Comparison of ENCODE assay signal across 16 mouse cellular contexts in genomic region chr1:131638541-131639421, GRCm38 (mm10). TPM values are rescaled to one million over a fixed set of nuclear protein-coding genes. Genes with fewer than 3 reads are reported as not detected.
DNase-seq lines count a peak whose midpoint lies in the region; ATAC-seq and TF ChIP-seq lines count a peak whose summit lies in the region.
"Had no signal": no experiment of that assay in that cellular context is flagged by ENCODE, and none has a peak within 500 bp of the region (broad histone marks: within the 10 kb centered on the region; RNA-seq: fewer than 3 reads in every experiment).

No protein-coding gene starts in this region.

- H3K9me3 ChIP-seq in heart, embryonic 16.5 days (replicated peaks; ENCODE audit: control insufficient read depth, low read length): no peaks in the 10 kb centered on the region
- peaks cover 3% of the 10 kb centered on the region for H3K9me3 ChIP-seq in erythroblast, embryonic 14.5 days (ENCODE audit: control insufficient read depth, low read length)
- H3K9me3 ChIP-seq in liver, postnatal 0 days (ENCODE audit: low read length): no peaks in the 10 kb centered on the region
- H3K9me3 ChIP-seq: forebrain, embryonic 12.5 days; lung, embryonic 15.5 days had no signal

- H3K4me2 ChIP-seq in heart, embryonic 16.5 days (ENCODE audit: low read depth, low read length): no peak overlapping the region
- H3K4me2 ChIP-seq in liver, postnatal 0 days (ENCODE audit: low read depth, low read length): peak overlapping the region; percentile 66
- H3K4me2 ChIP-seq: forebrain, embryonic 12.5 days; lung, embryonic 15.5 days had no signal

- no peak for DNase-seq in heart, adult 8-10 months (ENCODE audit: low spot score)
- peak; percentile 64 for DNase-seq in CD4-positive helper T cell, adult 2 months (ENCODE audit: low read depth, low spot score)
- DNase-seq in liver, postnatal 0 days: no peak
- no peak for DNase-seq in retina, embryonic 14.5 days (ENCODE audit: low spot score)
- no peak for DNase-seq in left cerebral cortex, adult 11 months (ENCODE audit: low spot score)
- no peak for DNase-seq in cerebellum, postnatal 10 days
- DNase-seq: adrenal gland, adult 8-10 months; gastrocnemius, postnatal 10 days; kidney, postnatal 36 days had no signal

- 77% methylated on average over 9 of the region's 9 CpGs for WGBS in heart, embryonic 16.5 days
- WGBS in liver, postnatal 0 days (ENCODE audit: insufficient replicate concordance): 27% methylated on average over 9 of the region's 9 CpGs

- H3K27ac ChIP-seq in heart, embryonic 16.5 days (ENCODE audit: low read length): peak overlapping the region; percentile 23; the same call in 1 of the 2 replicates
- peak overlapping the region; percentile 82 for H3K27ac ChIP-seq in liver, postnatal 0 days (ENCODE audit: low read depth)
- H3K27ac ChIP-seq: forebrain, embryonic 12.5 days; hindbrain, postnatal 0 days; lung, embryonic 15.5 days had no signal

- TF ChIP-seq EP300 in liver, postnatal 0 days (IDR thresholded peaks at IDR 0.05; ENCODE audit: low read depth): no peak

- H3K9ac ChIP-seq in heart, embryonic 16.5 days (ENCODE audit: low read length): no peak overlapping the region
- peak overlapping the region; percentile 49 for H3K9ac ChIP-seq in liver, postnatal 0 days (replicated peaks)
- H3K9ac ChIP-seq: forebrain, embryonic 12.5 days; lung, embryonic 15.5 days had no signal

- H3K4me3 ChIP-seq in heart, embryonic 16.5 days (ENCODE audit: low read length): peak overlapping the region; percentile 30; the same call in 1 of the 2 replicates
- H3K4me3 ChIP-seq in erythroblast, embryonic 14.5 days (replicated peaks): peak overlapping the region; percentile 81
- peak overlapping the region; percentile 55 for H3K4me3 ChIP-seq in liver, postnatal 0 days (ENCODE audit: low read depth, low read length)
- H3K4me3 ChIP-seq: forebrain, embryonic 12.5 days; lung, embryonic 15.5 days had no signal

- no peak for TF ChIP-seq CTCF in liver, postnatal 0 days (IDR thresholded peaks at IDR 0.05; ENCODE audit: low read depth)

- H3K36me3 ChIP-seq in heart, embryonic 16.5 days (ENCODE audit: control insufficient read depth, insufficient read depth): no peaks in the 10 kb centered on the region
- H3K36me3 ChIP-seq in erythroblast, embryonic 14.5 days (ENCODE audit: control insufficient read depth): peaks cover 28% of the 10 kb centered on the region
- no peaks in the 10 kb centered on the region for H3K36me3 ChIP-seq in liver, postnatal 0 days (replicated peaks; ENCODE audit: insufficient read depth, low read length)
- H3K36me3 ChIP-seq: forebrain, embryonic 12.5 days; lung, embryonic 15.5 days had no signal

- no peaks in the 10 kb centered on the region for H3K27me3 ChIP-seq in heart, embryonic 16.5 days (ENCODE audit: control insufficient read depth, insufficient read depth, low read length)
- H3K27me3 ChIP-seq in erythroblast, embryonic 14.5 days (ENCODE audit: control insufficient read depth): no peaks in the 10 kb centered on the region
- no peaks in the 10 kb centered on the region for H3K27me3 ChIP-seq in liver, postnatal 0 days (ENCODE audit: insufficient read depth, low read length)
- H3K27me3 ChIP-seq: forebrain, embryonic 12.5 days; lung, embryonic 15.5 days had no signal

- H3K4me1 ChIP-seq in heart, embryonic 16.5 days (ENCODE audit: control insufficient read depth, insufficient read depth, low read length): no peaks in the 10 kb centered on the region
- H3K4me1 ChIP-seq in erythroblast, embryonic 14.5 days (ENCODE audit: control insufficient read depth): peaks cover 38% of the 10 kb centered on the region
- peaks cover 4% of the 10 kb centered on the region; the same call in 1 of the 2 replicates for H3K4me1 ChIP-seq in liver, postnatal 0 days (ENCODE audit: insufficient read depth)
- H3K4me1 ChIP-seq: forebrain, embryonic 12.5 days; lung, embryonic 15.5 days had no signal

- no peak for ATAC-seq in heart, embryonic 16.5 days (replicated peaks; ENCODE audit: extremely low read depth, insufficient read depth, low FRiP score)
- ATAC-seq in liver, postnatal 0 days: peak; percentile 71
- ATAC-seq: hindbrain, postnatal 0 days had no signal

RNA-seq across cellular contexts. Expression of gene Ctse, which starts 0.7 kb away (rescaled TPM):
- polyA plus RNA-seq in heart, embryonic 16.5 days (2015; fragmentation: Nextera tagmentation; extraction: Ambion mirVana): 0.80 and 0.87 TPM in 2 replicates
- total RNA-seq in heart, adult 8-10 months (2022): 1 to 10 TPM in 1 of 4 experiments, under 1 TPM in 3; 0.27 to 1.3 (median 0.80) TPM
- 13.6 and 33.2 TPM in 2 replicates for polyA plus RNA-seq in erythroblast, embryonic 14.5 days (2012)
- polyA plus RNA-seq in liver, postnatal 0 days (2015; fragmentation: Nextera tagmentation; extraction: Ambion mirVana): 69.2 and 76.3 TPM in 2 replicates
- total RNA-seq: hindbrain, postnatal 0 days had no signal
- polyA plus RNA-seq: forebrain, embryonic 12.5 days; hindbrain, postnatal 0 days had no signal

RNA-seq across cellular contexts. Expression of gene Avpr1b, which starts 39.7 kb away (rescaled TPM):
- polyA plus RNA-seq in heart, embryonic 16.5 days (2015; fragmentation: Nextera tagmentation; extraction: Ambion mirVana): not detected in 2 replicates
- total RNA-seq in heart, adult 8-10 months (2022): not detected
- not detected in 2 replicates for polyA plus RNA-seq in erythroblast, embryonic 14.5 days (2012)
- not detected in 2 replicates for polyA plus RNA-seq in liver, postnatal 0 days (2015; fragmentation: Nextera tagmentation; extraction: Ambion mirVana)
- total RNA-seq: adrenal gland, adult 8-10 months; gastrocnemius, postnatal 10 days; heart, postnatal 10 days; hindbrain, postnatal 0 days; left cerebral cortex, postnatal 14 days had no signal
- polyA plus RNA-seq: forebrain, embryonic 12.5 days; hindbrain, postnatal 0 days; lung, embryonic 15.5 days had no signal

RNA-seq across cellular contexts. Expression of gene Rab7b, which starts 49.7 kb away (rescaled TPM):
- 2.5 and 2.7 TPM in 2 replicates for polyA plus RNA-seq in heart, embryonic 16.5 days (2015; fragmentation: Nextera tagmentation; extraction: Ambion mirVana)
- total RNA-seq in heart, adult 8-10 months (2022): 1 to 10 TPM; 2.3 to 3.8 (median 3.2) TPM
- not detected in 2 replicates for polyA plus RNA-seq in erythroblast, embryonic 14.5 days (2012)
- polyA plus RNA-seq in liver, postnatal 0 days (2015; fragmentation: Nextera tagmentation; extraction: Ambion mirVana): 2.3 and 2.4 TPM in 2 replicates

Comparison
In these comparisons a context has a peak if more than half of its experiments do, and no peak if none do; other contexts are left out.
1. H3K4me3 ChIP-seq: peak in every context shown above with its lines; median percentile 81 in erythroblast, embryonic 14.5 days; 55 in liver, postnatal 0 days; 30 in heart, embryonic 16.5 days.